Mouse (Mus musculus) neural tube, embryonic 11.5 days (tissue): ENCODE measurements at regions not wholly inside any gene's neighbourhood (a gene's known extent, or its start where the extent isn't known, plus 50 kb on each side); places are given as distances from the start of the nearest gene placed in this dataset.
"Not testable (repeated sequence)": the region's sequence is repeated elsewhere in the genome, so short reads cannot be mapped to it uniquely, and the experiment has no call there.

Experiments used
- ATAC-seq: fragments of 200-750 bp; cut with Nextera tagmentation; 2 replicates; pipeline ENCODE4 v1.8.0; 2017; ENCODE audit warnings: moderate number of reproducible peaks, mild to moderate bottlenecking, moderate TSS enrichment, moderate library complexity; ENCODE audit not compliant: insufficient read depth, low FRiP score, low TSS enrichment
- DNase-seq: peaks from one replicate; pipeline ENCODE4 v3.0.0-alpha.2; 2015; ENCODE audit warnings: low spot score
- H3K27ac ChIP-seq: fragments of 300-500 bp; sonication (generic); 2 replicates; pipeline ENCODE4 v1.5.1; 2014; ENCODE audit warnings: low read depth, mild to moderate bottlenecking, low read length
- H3K27me3 ChIP-seq: fragments of 300-500 bp; sonication (generic); 2 replicates; pipeline ENCODE4 v1.6.1; 2014; ENCODE audit warnings: mild to moderate bottlenecking, low read length, mixed read lengths; ENCODE audit not compliant: control insufficient read depth, insufficient read depth
- H3K36me3 ChIP-seq: fragments of 300-500 bp; sonication (generic); 2 replicates; pipeline ENCODE4 v1.6.1; 2014; ENCODE audit warnings: mild to moderate bottlenecking, low read length, moderate library complexity, mixed read lengths; ENCODE audit not compliant: control insufficient read depth, insufficient read depth
- H3K4me1 ChIP-seq: fragments of 300-500 bp; sonication (generic); 2 replicates; pipeline ENCODE4 v1.6.1; 2014; ENCODE audit warnings: low read length, mixed read lengths; ENCODE audit not compliant: control insufficient read depth, insufficient read depth
- H3K4me2 ChIP-seq: fragments of 300-500 bp; sonication (generic); 2 replicates; pipeline ENCODE4 v1.6.1; 2014; ENCODE audit warnings: low read depth, mild to moderate bottlenecking, moderate library complexity
- H3K4me3 ChIP-seq: fragments of 300-500 bp; sonication (generic); 2 replicates; pipeline ENCODE4 v1.5.1; 2014; ENCODE audit warnings: low read depth, low read length
- H3K9ac ChIP-seq: fragments of 300-500 bp; sonication (generic); 2 replicates; pipeline ENCODE4 v1.6.1; 2014; ENCODE audit warnings: mild to moderate bottlenecking, low read length
- H3K9me3 ChIP-seq: fragments of 300-500 bp; sonication (generic); 2 replicates; pipeline ENCODE4 v1.6.1; 2016; ENCODE audit warnings: low read length; ENCODE audit not compliant: control insufficient read depth
- WGBS: fragments of 180-500 bp; shearing (Covaris S2); extraction: QIAGEN DNeasy Blood & Tissue Kit; methylation state at CpG from one replicate; pipeline ENCODE4 v1.1.7; 2014; 5-methylcytosine and 5-hydroxymethylcytosine counted together

DNA sequence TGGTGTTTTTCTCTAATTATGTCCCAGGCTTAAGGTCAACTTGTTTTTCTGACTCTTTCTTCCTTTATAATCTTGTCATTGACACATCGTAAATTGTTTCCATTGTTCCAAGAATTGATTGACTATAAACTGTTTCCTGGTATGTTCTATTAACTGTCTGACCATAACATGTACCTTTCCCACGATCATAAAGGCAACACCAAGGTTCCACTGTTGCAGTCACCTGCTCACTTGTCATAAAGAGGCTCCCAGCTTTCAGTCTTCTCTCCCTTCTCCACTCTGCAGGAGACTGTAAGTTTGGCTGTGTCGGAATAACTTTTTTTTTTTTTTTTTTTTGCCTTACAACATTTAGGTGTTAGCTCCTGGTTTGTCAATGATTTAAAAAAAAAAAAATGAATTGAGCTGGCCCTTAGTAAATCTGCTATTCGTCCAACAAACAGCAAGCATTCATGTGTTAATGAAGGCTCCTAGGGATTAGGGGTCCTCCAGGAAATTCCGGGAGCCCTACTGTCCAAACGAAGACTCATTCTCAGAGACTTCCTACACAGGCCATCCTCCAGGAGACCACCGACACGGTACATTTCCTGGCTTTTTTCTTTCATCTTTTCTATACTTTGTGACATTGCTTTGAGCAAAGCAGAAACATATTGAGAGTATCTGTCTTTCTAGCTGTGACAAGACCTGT is 122.2 kb upstream of the Trim24 start:
- ATAC-seq (no peak), DNase-seq (no peak)
- Histone ChIP-seq H3K4me3 (no peak overlapping the region), H3K4me1 (no peaks in the 10 kb centered on the region), H3K36me3 (no peaks in the 10 kb centered on the region), H3K9ac (no peak overlapping the region), H3K27me3 (no peaks in the 10 kb centered on the region), H3K27ac (no peak overlapping the region), H3K4me2 (no peak overlapping the region), H3K9me3 (no peaks in the 10 kb centered on the region)
- 66% methylated on average over 8 of the region's 8 CpGs for WGBS

- H3K4me1 ChIP-seq: no peaks in the 10 kb centered on the region
- H3K27me3 ChIP-seq: no peaks in the 10 kb centered on the region
- H3K4me2 ChIP-seq: no peak overlapping the region
- no peaks in the 10 kb centered on the region for H3K36me3 ChIP-seq
- H3K9ac ChIP-seq: no peak overlapping the region
- H3K9me3 ChIP-seq: no peaks in the 10 kb centered on the region
- DNase-seq (no peak), ATAC-seq (no peak)
- 89% methylated on average over 5 of the region's 5 CpGs for WGBS
- H3K4me3 ChIP-seq: no peak overlapping the region
- no peak overlapping the region for H3K27ac ChIP-seq
Observed at GRCm38 (mm10) chr6:37749016-37749415, 121.6 kb upstream of the Trim24 start.

GRCm38 (mm10) chr6:37750271-37750670 is 120.3 kb upstream of the Trim24 start:
- no peak overlapping the region for H3K27ac ChIP-seq
- WGBS: 95% methylated on average over 3 of the region's 3 CpGs

GRCm38 (mm10) chr6:37751701-37752100 is 118.9 kb upstream of the Trim24 start:
- Histone ChIP-seq H3K27me3 (no peaks in the 10 kb centered on the region), H3K9me3 (no peaks in the 10 kb centered on the region), H3K4me2 (no peak overlapping the region), H3K27ac (no peak overlapping the region), H3K36me3 (no peaks in the 10 kb centered on the region), H3K4me3 (no peak overlapping the region), H3K4me1 (no peaks in the 10 kb centered on the region), H3K9ac (no peak overlapping the region)
- no peak for ATAC-seq
- no peak for DNase-seq

More at GRCm38 (mm10) chr6:37750271-37750670, 120.3 kb upstream of the Trim24 start:
- no peak overlapping the region for H3K4me2 ChIP-seq
- no peaks in the 10 kb centered on the region for H3K36me3 ChIP-seq
- no peak overlapping the region for H3K9ac ChIP-seq
- no peak for ATAC-seq
- DNase-seq: no peak
- no peaks in the 10 kb centered on the region for H3K4me1 ChIP-seq
- H3K27me3 ChIP-seq: no peaks in the 10 kb centered on the region
- H3K4me3 ChIP-seq: no peak overlapping the region
- H3K9me3 ChIP-seq: no peaks in the 10 kb centered on the region

DNA sequence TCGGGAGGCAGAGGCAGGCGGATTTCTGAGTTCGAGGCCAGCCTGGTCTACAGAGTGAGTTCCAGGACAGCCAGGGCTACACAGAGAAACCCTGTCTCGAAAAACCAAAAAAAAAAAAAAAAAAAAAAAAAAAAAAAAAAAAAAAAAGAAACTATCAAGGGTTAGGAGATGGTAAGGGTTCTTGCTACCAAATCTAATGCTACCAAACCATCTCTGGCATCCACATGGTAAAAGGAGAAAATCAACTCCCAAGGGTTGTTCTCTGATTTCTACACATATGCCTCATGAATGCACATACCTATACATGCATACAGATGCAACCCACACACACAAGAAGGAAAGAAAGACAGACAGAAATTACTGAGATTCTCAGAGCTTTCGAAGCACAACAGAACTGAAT is 109.6 kb upstream of the Trim24 start:
- not testable (repeated sequence) for DNase-seq, ATAC-seq, H3K9me3 ChIP-seq, H3K27ac ChIP-seq, H3K9ac ChIP-seq, H3K4me3 ChIP-seq, H3K36me3 ChIP-seq, H3K4me2 ChIP-seq, H3K4me1 ChIP-seq, H3K27me3 ChIP-seq
- WGBS: 88% methylated on average over 4 of the region's 5 CpGs

- Histone ChIP-seq H3K27ac (no peak overlapping the region), H3K4me2 (no peak overlapping the region), H3K9me3 (no peaks in the 10 kb centered on the region), H3K9ac (no peak overlapping the region), H3K4me1 (no peaks in the 10 kb centered on the region), H3K4me3 (no peak overlapping the region), H3K27me3 (no peaks in the 10 kb centered on the region), H3K36me3 (no peaks in the 10 kb centered on the region)
- ATAC-seq (no peak), DNase-seq (no peak)
- WGBS: 75% methylated on average over 2 of the region's 2 CpGs
Observed at GRCm38 (mm10) chr6:37763036-37763435, 107.6 kb upstream of the Trim24 start.

DNA sequence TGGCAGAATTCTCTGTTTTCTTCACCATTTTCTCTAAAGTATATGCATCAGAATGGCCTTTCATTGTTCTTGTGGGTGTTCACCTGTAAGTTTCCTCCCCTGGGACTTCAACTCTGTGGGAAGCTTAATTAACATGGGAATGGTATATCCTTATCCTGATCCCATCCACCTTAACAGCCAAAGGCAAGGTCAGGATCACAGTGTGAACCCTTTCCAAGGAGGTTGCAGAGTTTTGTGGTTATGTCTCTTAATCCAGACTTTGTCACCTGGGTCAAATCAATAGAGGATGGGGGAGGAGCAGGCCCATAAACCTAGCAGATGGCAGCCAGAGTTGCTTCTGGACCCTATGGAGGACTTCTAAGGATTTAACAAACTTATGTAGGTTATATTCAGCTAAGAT is 102.9 kb upstream of the Trim24 start:
- no peaks in the 10 kb centered on the region for H3K4me1 ChIP-seq
- no peaks in the 10 kb centered on the region for H3K27me3 ChIP-seq
- H3K4me3 ChIP-seq: no peak overlapping the region
- no peaks in the 10 kb centered on the region for H3K36me3 ChIP-seq
- DNase-seq (no peak), ATAC-seq (no peak)
- no peaks in the 10 kb centered on the region for H3K9me3 ChIP-seq
- no peak overlapping the region for H3K27ac ChIP-seq
- H3K4me2 ChIP-seq: no peak overlapping the region
- no peak overlapping the region for H3K9ac ChIP-seq

GRCm38 (mm10) chr6:37773294-37773693 is 97.3 kb upstream of the Trim24 start:
- Histone ChIP-seq H3K4me1 (no peaks in the 10 kb centered on the region), H3K4me3 (no peak overlapping the region), H3K27me3 (no peaks in the 10 kb centered on the region), H3K4me2 (no peak overlapping the region), H3K9ac (no peak overlapping the region), H3K9me3 (no peaks in the 10 kb centered on the region), H3K27ac (no peak overlapping the region), H3K36me3 (no peaks in the 10 kb centered on the region)
- DNase-seq (no peak), ATAC-seq (no peak)

DNA sequence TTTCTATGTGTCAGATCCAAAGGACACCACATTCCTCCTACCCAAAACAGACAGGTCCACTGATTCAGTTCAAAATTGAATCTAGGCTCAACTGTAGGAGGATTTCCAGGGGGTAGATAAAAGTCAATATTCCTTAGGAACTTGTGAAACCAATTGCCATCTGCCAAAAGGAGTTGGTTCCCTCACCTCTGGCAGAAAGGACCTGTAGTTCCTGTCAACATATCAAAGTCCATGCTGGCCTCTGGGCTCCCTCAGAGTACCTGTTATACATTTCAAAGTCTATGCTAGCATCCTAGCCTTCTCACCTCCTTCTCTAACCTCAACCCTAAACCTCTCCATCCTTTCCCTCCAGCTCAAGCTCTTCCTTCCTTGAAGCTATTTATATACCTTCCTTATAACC is 95.5 kb upstream of the Trim24 start:
- Histone ChIP-seq H3K4me1 (no peaks in the 10 kb centered on the region), H3K4me3 (no peak overlapping the region), H3K4me2 (no peak overlapping the region), H3K9ac (no peak overlapping the region), H3K27ac (no peak overlapping the region), H3K27me3 (no peaks in the 10 kb centered on the region), H3K9me3 (no peaks in the 10 kb centered on the region), H3K36me3 (no peaks in the 10 kb centered on the region)
- ATAC-seq (no peak), DNase-seq (no peak)
